Mouse (Mus musculus) embryonic facial prominence, embryonic 13.5 days (tissue): ENCODE measurements around the gene Hmgn1. TPM values are rescaled to one million over a fixed set of nuclear protein-coding genes. Genes with fewer than 3 reads are reported as not detected.

ENCODE experiments used
- ATAC-seq: fragments of 200-750 bp; cut with Nextera tagmentation; 2 replicates; pipeline ENCODE4 v1.8.0; 2017; ENCODE audit warnings: low read depth; ENCODE audit not compliant: insufficient number of reproducible peaks, insufficient read depth, low FRiP score, low TSS enrichment
- H3K27ac ChIP-seq: fragments of 300-500 bp; sonication (generic); 2 replicates; pipeline ENCODE4 v1.5.1; 2015; ENCODE audit warnings: moderate library complexity, mild to moderate bottlenecking, inconsistent platforms
- H3K27me3 ChIP-seq: fragments of 300-500 bp; sonication (generic); 2 replicates; pipeline ENCODE4 v1.6.1; 2015; ENCODE audit warnings: mild to moderate bottlenecking, inconsistent platforms
- H3K36me3 ChIP-seq: fragments of 300-500 bp; sonication (generic); 2 replicates; pipeline ENCODE4 v1.6.1; 2015; ENCODE audit warnings: mild to moderate bottlenecking, inconsistent platforms
- H3K4me1 ChIP-seq: fragments of 300-500 bp; sonication (generic); 2 replicates; pipeline ENCODE4 v1.6.1; 2015; ENCODE audit warnings: inconsistent platforms
- H3K4me2 ChIP-seq: fragments of 300-500 bp; sonication (generic); 2 replicates; pipeline ENCODE4 v1.6.1; 2015; ENCODE audit warnings: moderate library complexity, mild to moderate bottlenecking, inconsistent platforms
- H3K4me3 ChIP-seq: fragments of 300-500 bp; sonication (generic); 2 replicates; pipeline ENCODE4 v1.5.1; 2015; ENCODE audit warnings: mild to moderate bottlenecking, inconsistent platforms
- H3K9ac ChIP-seq: fragments of 300-500 bp; sonication (generic); 2 replicates; pipeline ENCODE4 v1.6.1; 2015; ENCODE audit warnings: mild to moderate bottlenecking, inconsistent platforms
- H3K9me3 ChIP-seq: fragments of 300-500 bp; sonication (generic); 2 replicates; pipeline ENCODE4 v1.6.1; 2016; ENCODE audit warnings: inconsistent platforms
- WGBS: fragments of 180-500 bp; shearing (Covaris S2); methylation state at CpG from one replicate; pipeline ENCODE4 v1.1.7; 2015; ENCODE audit warnings: mixed read lengths; 5-methylcytosine and 5-hydroxymethylcytosine counted together
- polyA plus RNA-seq: library from polyadenylated mRNA; unstranded; fragments of >200 nt; fragmentation: Nextera tagmentation; extraction: Ambion mirVana; gene quantifications from 2 replicates; pipeline ENCODE4 v1.2.1, GENCODE M21; 2015

The Hmgn1 gene
- polyA plus RNA-seq, 1 experiment from 2014 or later: 768 TPM

DNA sequence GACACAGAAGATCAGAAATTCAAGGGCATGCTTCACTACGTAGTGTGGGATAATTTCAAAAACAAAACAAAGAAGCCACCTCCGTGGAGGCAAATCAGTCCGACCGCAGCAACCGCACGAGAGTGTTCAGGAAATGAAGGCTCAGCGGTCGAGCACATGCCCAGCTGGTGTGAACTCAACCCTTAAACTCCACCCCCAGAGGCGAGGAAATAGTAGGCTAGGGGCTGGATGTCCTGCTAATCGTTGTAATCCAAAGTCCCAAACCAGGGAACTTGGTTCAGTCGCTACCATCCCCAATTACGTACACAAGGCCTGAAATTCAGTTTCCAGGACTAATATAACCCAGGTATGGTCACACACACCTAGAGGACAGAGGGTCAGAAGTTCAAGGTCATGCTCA lies 40.5 kb downstream of the Hmgn1 start:
- no peak overlapping the region for H3K4me3 ChIP-seq
- H3K4me2 ChIP-seq: no peak overlapping the region
- peaks cover 15% of the 10 kb centered on the region for H3K4me1 ChIP-seq
- H3K9me3 ChIP-seq: no peaks in the 10 kb centered on the region
- WGBS: 67% methylated on average over 12 of the region's 12 CpGs
- ATAC-seq: no peak
- H3K36me3 ChIP-seq: no peaks in the 10 kb centered on the region
- H3K27me3 ChIP-seq: no peaks in the 10 kb centered on the region
- no peak overlapping the region for H3K9ac ChIP-seq
- H3K27ac ChIP-seq: no peak overlapping the region

GRCm38 (mm10) chr16:96085597-96085996 lies 41.9 kb downstream of the Hmgn1 start:
- no peaks in the 10 kb centered on the region for H3K27me3 ChIP-seq
- peaks cover 5% of the 10 kb centered on the region for H3K36me3 ChIP-seq
- H3K4me1 ChIP-seq: peaks cover 17% of the 10 kb centered on the region
- H3K4me3 ChIP-seq: no peak overlapping the region
- ATAC-seq: no peak
- H3K4me2 ChIP-seq: no peak overlapping the region
- H3K9me3 ChIP-seq: no peaks in the 10 kb centered on the region
- H3K27ac ChIP-seq: no peak overlapping the region
- H3K9ac ChIP-seq: no peak overlapping the region

- Histone ChIP-seq H3K4me2 (peak overlapping the region; percentile 72), H3K9me3 (no peaks in the 10 kb centered on the region), H3K4me3 (peak overlapping the region; percentile 100), H3K27ac (peak overlapping the region; percentile 97), H3K9ac (peak overlapping the region; percentile 99), H3K4me1 (peaks cover 21% of the 10 kb centered on the region), H3K27me3 (no peaks in the 10 kb centered on the region), H3K36me3 (peaks cover 29% of the 10 kb centered on the region)
- 5% methylated on average over 20 of the region's 20 CpGs for WGBS
- no peak for ATAC-seq
These were observed 44.3 kb downstream of the Hmgn1 start for GRCm38 (mm10) chr16:96083179-96083646.

- no peaks in the 10 kb centered on the region for H3K9me3 ChIP-seq
- peaks cover 21% of the 10 kb centered on the region for H3K4me1 ChIP-seq
- peak within 1 kb of the TSS; percentile 72 for H3K4me2 ChIP-seq
- peak within 1 kb of the TSS; percentile 100 for H3K4me3 ChIP-seq
- H3K9ac ChIP-seq: peak within 1 kb of the TSS; percentile 99
- under 1% methylated on average over 88 of the region's 107 CpGs for whole genome bisulfite sequencing
- H3K36me3 ChIP-seq: peaks cover 35% of the 10 kb centered on the region
- no peaks in the 10 kb centered on the region for H3K27me3 ChIP-seq
- peak; percentile 83 for ATAC-seq
- H3K27ac ChIP-seq: peak within 1 kb of the TSS; percentile 97
These were observed 45.0 kb downstream of the Hmgn1 start, which contains the start of gene Brwd1 for GRCm38 (mm10) chr16:96082301-96083178. Brwd1 (minus strand) TSS chr16:96082526.

- H3K9ac ChIP-seq: peak overlapping the region; percentile 99
- peaks cover 21% of the 10 kb centered on the region for H3K4me1 ChIP-seq
- under 1% methylated on average over 67 of the region's 68 CpGs for WGBS
- no peaks in the 10 kb centered on the region for H3K9me3 ChIP-seq
- no peaks in the 10 kb centered on the region for H3K27me3 ChIP-seq
- peak overlapping the region; percentile 97 for H3K27ac ChIP-seq
- peak overlapping the region; percentile 100 for H3K4me3 ChIP-seq
- peaks cover 42% of the 10 kb centered on the region for H3K36me3 ChIP-seq
- ATAC-seq: peak; percentile 10
- peak overlapping the region; percentile 72 for H3K4me2 ChIP-seq
These were observed 45.7 kb downstream of the Hmgn1 start for GRCm38 (mm10) chr16:96081742-96082241.

DNA sequence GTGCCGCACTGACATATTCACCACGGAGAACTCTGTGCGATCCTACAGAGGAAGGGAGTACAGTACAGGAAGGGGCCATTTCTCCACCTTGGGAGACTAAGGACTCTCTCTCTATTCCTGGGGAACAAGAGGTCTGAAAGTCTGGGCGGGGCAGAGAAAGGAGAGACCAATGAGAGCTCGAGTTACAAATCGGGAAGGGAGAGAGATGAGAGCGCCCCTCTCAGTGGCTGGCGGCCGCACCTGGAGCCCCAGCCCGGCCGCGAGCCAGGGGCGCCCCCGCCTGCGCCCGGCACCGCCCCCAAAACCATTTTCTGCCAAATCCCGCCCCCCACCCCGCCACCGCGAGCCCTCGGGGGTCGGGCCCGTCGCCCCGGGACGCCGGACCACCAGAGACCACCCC lies 46.2 kb downstream of the Hmgn1 start:
- 1% methylated on average over 27 of the region's 28 CpGs for WGBS
- peak overlapping the region; percentile 100 for H3K4me3 ChIP-seq

DNA sequence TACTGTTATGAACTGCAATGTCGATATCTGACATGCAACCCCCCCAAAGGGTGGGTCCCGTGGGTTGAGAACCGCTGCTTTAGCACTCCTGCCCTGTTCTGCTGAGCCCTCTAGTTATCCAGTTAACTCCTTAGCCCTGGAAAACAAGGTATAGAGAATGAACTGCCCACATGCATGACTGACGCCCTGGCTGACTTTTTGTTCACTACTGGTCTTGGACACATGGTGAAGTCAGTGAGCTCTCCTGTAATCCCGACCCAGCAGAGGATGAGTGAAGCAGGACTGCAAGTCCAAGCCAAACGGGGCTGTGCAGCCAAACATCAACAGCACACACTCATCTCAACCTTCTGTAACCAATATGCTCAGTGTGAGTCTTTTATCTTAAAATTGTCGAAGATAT lies 47.0 kb downstream of the Hmgn1 start:
- Histone ChIP-seq H3K27me3 (no peaks in the 10 kb centered on the region), H3K4me2 (peak overlapping the region; percentile 72), H3K4me1 (peaks cover 21% of the 10 kb centered on the region), H3K9ac (no peak overlapping the region), H3K4me3 (peak overlapping the region; percentile 100), H3K9me3 (no peaks in the 10 kb centered on the region), H3K36me3 (peaks cover 47% of the 10 kb centered on the region), H3K27ac (no peak overlapping the region)
- no peak for ATAC-seq
- 82% methylated on average over 7 of the region's 7 CpGs for WGBS

More for the DNA sequence above, 46.2 kb downstream of the Hmgn1 start:
- Histone ChIP-seq H3K4me1 (peaks cover 21% of the 10 kb centered on the region), H3K27ac (peak overlapping the region; percentile 97), H3K9me3 (no peaks in the 10 kb centered on the region), H3K4me2 (peak overlapping the region; percentile 72), H3K36me3 (peaks cover 45% of the 10 kb centered on the region), H3K27me3 (no peaks in the 10 kb centered on the region), H3K9ac (peak overlapping the region; percentile 99)
- ATAC-seq: peak; percentile 74

Other genes starting within 250 kb of the Hmgn1 start
- gene Psmg1, start 136.8 kb downstream of the Hmgn1 start, polyA plus RNA-seq: 87.5 and 91.7 TPM in 2 replicates
- gene Brwd1, start 45.2 kb downstream of the Hmgn1 start, polyA plus RNA-seq: 113 and 118 TPM in 2 replicates
- gene Wrb, start 17.7 kb upstream of the Hmgn1 start, polyA plus RNA-seq: 59.9 and 61.4 TPM in 2 replicates
- gene Lca5l, start 64.5 kb upstream of the Hmgn1 start, polyA plus RNA-seq: 1.7 and 2.0 TPM in 2 replicates
- gene Sh3bgr, start 72.7 kb upstream of the Hmgn1 start, polyA plus RNA-seq: 1.4 and 1.9 TPM in 2 replicates
- gene B3galt5, start 108.1 kb upstream of the Hmgn1 start, polyA plus RNA-seq: 0.22 and 0.35 TPM in 2 replicates